Mouse (Mus musculus): ENCODE data around the gene Prmt1.

Gene Prmt1

GRCm38 (mm10) chr7:45012011-45012410, 25.6 kb upstream of the Prmt1 start:
- no peak for DNase-seq

DNA sequence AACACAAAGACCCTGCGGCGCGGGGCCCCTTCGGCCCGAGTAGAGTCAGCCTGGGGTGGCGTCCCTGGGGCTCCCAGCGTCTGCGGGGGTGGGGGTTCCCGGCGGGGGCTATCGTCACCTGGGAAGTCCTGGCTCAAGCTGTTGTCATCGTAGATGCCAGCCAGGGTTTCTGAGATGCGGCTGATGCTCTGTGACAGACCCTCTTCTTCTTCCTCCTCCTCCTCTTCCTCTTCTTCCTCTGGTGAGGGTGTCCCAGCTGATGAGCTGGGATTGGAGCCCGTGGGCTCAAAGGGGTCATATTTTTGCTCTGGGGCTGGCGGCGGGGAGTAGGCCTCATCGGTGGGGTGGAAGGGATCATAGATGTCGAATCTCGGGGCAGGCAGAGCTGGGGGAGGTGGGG, 22.0 kb upstream of the Prmt1 start:
- DNase-seq, result no peak

- DNase-seq, result no peak
Observed at GRCm38 (mm10) chr7:45007846-45008245, 21.5 kb upstream of the Prmt1 start.

GRCm38 (mm10) chr7:45007141-45007540, 20.8 kb upstream of the Prmt1 start:
- DNase-seq, result no peak

GRCm38 (mm10) chr7:45006503-45006902, 20.1 kb upstream of the Prmt1 start:
- DNase-seq, result no peak

GRCm38 (mm10) chr7:45005321-45005992, 19.1 kb upstream of the Prmt1 start:
- DNase-seq, result no peak

DNA sequence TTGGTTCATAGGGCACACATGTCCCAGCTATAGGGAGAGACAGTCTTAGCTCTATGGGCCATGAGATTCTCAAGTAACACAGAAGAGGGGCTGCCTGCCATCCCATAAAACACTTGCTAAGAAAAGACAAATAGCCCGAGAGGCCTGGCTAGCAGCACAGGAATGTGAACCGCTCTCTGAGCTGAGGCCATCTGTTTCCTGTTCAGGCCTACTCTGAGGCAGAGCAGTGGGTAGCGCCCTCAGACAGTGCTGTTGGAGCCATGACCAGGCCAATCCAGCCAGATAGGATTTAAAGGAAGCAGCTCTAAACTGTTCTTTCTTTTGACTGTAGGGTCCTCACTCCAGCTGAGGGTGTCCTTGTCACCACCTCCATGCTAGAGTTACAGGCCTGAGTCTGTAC, 18.2 kb upstream of the Prmt1 start:
- no peak for DNase-seq

GRCm38 (mm10) chr7:45002440-45002839, 16.1 kb upstream of the Prmt1 start:
- no peak for DNase-seq

DNA sequence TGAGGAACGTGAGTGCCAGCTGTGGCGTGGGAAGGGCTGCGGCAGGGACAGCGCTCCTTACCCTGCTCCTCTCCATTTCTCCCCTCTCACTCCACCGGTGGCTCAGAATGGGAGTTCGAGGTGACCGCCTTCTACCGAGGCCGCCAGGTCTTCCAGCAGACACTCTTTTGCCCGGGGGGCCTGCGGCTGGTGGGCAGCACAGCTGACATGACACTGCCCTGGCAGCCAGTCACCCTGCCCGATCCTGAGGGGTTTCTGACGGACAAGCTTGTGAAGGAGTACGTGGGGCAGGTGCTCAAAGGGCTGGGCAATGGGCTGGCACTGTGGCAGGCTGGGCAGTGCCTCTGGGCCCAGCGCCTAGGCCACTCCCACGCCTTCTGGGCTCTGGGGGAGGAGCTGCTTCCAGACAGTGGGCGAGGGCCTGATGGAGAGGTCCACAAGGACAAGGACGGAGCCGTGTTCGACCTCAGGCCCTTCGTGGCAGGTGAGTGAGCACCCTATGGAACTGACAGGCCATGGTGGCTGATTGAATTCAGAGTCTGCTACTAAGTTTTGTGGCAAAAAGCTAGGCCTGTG, 14.3 kb upstream of the Prmt1 start:
- DNase-seq, result no peak

DNA sequence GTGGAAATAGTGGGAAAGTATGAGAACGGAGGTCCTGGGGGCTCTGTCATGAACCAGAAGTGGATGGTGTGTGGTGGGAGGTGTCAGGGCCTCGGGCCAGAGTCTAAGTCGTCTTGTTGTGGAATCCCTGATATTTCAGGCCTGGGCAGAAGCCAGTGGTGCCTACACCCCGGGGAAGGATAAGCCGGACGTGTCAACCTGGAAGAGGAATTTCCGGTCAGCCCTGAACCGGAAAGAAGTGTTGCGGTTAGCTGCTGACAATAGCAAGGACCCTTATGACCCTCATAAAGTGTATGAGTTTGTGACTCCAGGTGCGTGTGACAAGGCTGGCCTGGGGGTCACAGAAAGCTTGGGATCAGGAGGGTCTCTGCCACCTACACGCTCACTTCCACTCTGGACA, 13.4 kb upstream of the Prmt1 start:
- peak; percentile 60 for DNase-seq

DNA sequence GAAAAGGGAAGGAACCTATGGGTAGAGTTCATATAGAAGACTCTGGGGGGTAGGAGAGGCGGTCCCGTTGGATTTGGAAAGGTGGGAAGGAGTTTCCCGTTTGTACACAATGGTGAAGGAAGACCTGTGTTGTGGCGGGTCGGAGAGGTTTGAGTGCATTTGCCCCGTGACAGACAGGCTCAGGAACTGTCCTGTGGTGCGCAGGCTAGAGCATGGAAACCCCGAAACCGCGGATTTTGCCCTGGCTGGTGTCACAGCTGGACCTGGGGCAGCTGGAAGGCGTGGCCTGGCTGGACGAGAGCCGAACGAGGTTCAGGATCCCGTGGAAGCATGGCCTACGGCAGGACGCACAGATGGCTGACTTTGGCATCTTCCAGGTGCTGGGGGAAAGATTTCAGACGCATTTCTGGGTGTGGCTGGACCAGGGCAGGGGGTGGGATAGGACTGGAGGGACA, 12.2 kb upstream of the Prmt1 start, which contains the start of gene Bcl2l12:
TSS of gene Bcl2l12 (minus strand) at position 212 of the 455 bp plus-strand sequence.
- peak; percentile 87 for DNase-seq

- DNase-seq, result no peak
Observed at GRCm38 (mm10) chr7:44997940-44998428, 11.6 kb upstream of the Prmt1 start.

DNA sequence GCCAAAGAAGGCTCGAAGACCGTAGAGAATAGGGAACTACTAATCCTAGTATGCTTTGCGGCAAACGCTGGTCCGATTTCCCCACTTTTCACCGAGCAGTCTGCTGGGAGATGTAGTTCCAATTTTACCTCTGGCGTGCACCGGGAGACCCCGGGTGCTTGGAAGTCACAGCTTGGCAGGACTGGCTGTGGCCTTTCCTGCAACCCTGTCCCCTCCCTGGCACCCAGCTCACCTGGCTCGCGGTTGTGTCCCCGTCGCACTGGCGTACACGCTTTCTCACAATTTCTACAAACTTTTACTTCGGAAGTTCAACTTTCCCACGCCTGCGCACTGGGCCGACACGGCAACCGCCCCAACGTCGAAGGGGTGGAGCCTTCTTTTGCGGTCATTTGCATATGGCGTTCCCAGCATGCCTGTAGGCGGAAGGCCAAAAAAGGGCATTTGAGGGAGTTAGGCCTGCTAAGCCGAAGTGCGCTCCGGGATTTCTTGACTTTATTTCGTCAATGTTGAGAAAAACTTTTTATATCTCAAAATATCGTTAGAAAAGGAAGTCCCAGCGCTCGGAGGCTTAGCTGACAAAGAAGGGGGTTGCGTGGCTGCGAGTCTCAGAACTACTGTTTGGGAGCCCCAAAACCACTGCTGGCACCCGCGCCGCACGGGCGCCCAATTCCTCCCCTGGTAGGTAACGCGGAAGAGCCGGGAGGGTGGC, 11.0 kb upstream of the Prmt1 start, which contains the start of gene Irf3:
TSS of gene Irf3 (plus strand) at position 418 of the 709 bp plus-strand sequence.
- peak; percentile 98 for DNase-seq

GRCm38 (mm10) chr7:44996672-44997071, 10.3 kb upstream of the Prmt1 start:
- DNase-seq, result no peak

GRCm38 (mm10) chr7:44986879-44987718, 731 bp upstream of the Prmt1 start:
- no peak for DNase-seq

DNA sequence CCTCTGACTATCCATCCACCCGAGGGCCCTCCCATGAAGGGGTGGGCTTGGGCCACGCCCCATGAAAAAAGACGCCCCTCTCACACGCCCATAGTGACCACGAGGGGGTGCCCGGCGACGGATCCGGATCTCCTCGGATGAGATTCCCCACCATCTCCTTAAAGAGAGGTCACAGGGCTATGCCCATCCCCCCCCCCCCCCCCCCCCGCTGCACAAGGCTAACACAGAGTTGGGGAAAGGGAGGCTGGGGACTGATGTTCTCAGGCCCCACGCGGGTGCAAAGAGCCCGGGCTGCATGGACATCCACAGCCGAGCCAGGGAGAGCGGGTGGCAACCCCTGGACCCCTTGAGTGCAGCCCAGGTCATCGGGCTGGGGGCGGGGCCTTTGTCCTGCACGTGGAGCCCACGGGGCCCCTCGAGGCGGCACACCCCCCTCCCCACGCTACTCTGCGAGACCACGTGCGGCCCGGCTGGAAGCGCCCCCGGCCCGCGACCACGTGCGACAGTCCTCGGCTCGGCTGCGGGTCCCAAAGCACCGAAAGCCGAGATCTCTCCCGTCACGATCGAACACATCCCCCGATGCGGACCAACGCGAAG, 675 bp downstream of the Prmt1 start:
- peak; percentile 73 for DNase-seq

DNA sequence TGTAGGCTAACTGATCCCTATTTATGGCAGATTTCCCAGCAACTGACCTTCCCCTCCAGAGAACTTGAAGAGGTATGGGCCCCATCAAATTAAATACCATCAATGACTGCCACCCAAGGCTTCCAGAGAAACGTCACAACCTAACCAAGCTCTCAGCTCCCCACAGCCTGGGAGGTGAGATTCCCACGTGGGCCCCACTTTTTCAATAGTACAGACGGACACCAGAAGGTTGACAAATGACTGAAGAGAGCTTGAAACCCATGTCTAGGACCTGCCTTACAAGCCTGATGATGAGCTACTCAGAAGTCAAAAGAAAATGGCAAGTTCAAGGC, 1.6 kb downstream of the Prmt1 start:
- DNase-seq, result no peak

- DNase-seq, result no peak
Observed at GRCm38 (mm10) chr7:44983944-44984832, 2.2 kb downstream of the Prmt1 start.

DNA sequence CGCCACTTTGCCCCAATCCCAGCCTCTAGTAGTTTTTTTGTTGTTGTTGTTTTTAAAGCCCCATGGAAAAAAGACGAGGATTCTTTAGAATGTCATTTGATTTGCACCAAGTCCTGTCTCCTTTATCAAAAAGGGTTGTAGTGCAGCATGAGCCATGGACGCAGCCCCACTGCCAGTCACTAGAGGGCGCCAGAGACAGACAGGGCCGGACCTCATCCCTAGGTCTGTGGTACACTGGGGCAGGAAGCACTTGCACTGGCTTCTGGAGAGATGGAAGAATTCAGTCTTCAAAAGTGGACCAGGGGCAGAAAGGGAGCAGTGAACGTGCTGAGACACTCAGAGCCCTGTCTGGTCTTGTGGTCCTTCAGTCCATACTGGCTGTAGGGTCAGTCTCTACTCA, 3.3 kb downstream of the Prmt1 start:
- DNase-seq, result peak; percentile 93

- no peak for DNase-seq
Observed at GRCm38 (mm10) chr7:44981539-44981938, 4.8 kb downstream of the Prmt1 start.

DNA sequence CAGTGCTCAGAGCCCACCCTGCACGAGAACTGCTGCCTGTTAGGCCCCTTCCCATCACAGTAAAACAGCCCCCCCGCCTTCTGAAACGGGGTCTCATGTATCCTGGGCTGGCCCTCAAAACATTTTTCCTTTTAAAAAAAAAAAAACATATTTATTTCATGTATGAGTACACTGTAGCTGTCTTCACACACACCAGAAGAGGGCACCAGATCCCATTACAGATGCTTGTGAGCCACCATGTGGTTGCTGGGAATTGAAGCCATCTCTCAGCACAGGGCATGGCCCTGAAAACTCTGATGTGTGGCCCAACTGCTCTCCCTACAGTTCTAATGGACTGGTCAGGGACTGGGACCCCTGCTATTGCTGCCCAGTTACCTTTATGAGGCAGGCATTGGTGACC, 8.1 kb downstream of the Prmt1 start:
- DNase-seq, result no peak

DNA sequence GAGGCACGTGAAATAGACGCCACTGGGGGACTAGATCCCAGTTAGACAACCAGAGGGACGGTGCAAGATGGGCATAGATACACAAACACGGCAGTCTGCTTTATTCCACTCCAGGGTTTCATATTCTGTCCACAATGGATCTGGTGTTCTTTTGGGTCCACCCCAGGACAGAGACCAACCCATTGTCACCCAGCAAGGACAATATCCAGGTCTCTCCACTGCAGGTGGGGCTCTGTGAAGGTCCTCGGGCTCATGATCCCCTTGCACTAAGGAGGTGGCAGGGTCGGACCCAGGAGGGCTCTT, 11.3 kb downstream of the Prmt1 start:
- DNase-seq, result no peak

Measured in kidney, adult 9 months (tissue).